12 mouse cellular contexts compared by ENCODE assay signal in genomic region chr19:26643011-26643410, GRCm38 (mm10). TPM values are rescaled to one million over a fixed set of nuclear protein-coding genes. Genes with fewer than 3 reads are reported as not detected.
DNase-seq lines count a peak whose midpoint lies in the region; ATAC-seq and TF ChIP-seq lines count a peak whose summit lies in the region.
"Had no signal": no experiment of that assay in that cellular context is flagged by ENCODE, and none has a peak within 500 bp of the region (broad histone marks: within the 10 kb centered on the region; RNA-seq: fewer than 3 reads in every experiment).

No protein-coding gene starts in this region.

- 49% methylated on average over 4 of the region's 4 CpGs for WGBS in forebrain, embryonic 15.5 days

- H3K4me2 ChIP-seq in CH12.LX (ENCODE audit: insufficient read depth, low read depth, poor library complexity, severe bottlenecking): no peak overlapping the region
- H3K4me2 ChIP-seq in forebrain, embryonic 15.5 days (replicated peaks): no peak overlapping the region

- no peaks in the 10 kb centered on the region for H3K27me3 ChIP-seq in CH12.LX (replicated peaks)
- H3K27me3 ChIP-seq in forebrain, embryonic 15.5 days: no peaks in the 10 kb centered on the region

- TF ChIP-seq EP300 in CH12.LX (IDR thresholded peaks at IDR 0.05; ENCODE audit: low read length): no peak

- ATAC-seq in forebrain, embryonic 15.5 days (replicated peaks): no peak
- ATAC-seq: liver, postnatal 0 days had no signal

- H3K36me3 ChIP-seq in CH12.LX (replicated peaks in 1 of 2; ENCODE audit: control insufficient read depth in 1 of 2, insufficient read depth in 1 of 2, low read length in 1 of 2): peaks cover 9 to 49% of the 10 kb centered on the region in 2 experiments
- peaks cover 8% of the 10 kb centered on the region; the same call in 1 of the 2 replicates for H3K36me3 ChIP-seq in forebrain, embryonic 15.5 days
- H3K36me3 ChIP-seq: hindbrain, embryonic 10.5 days had no signal

- TF ChIP-seq RAD21 in CH12.LX (IDR thresholded peaks at IDR 0.05; ENCODE audit: low read depth, low read length): no peak

- no peak for TF ChIP-seq POLR2A in CH12.LX (IDR thresholded peaks at IDR 0.05; ENCODE audit: low read depth, low read length)

- dilution Hi-C loops in CH12.LX (cut with MboI; ENCODE audit: extremely low pct_ligation_motif_present, extremely low pct_unique_long_range_greater_than_20kb, low sequenced_read_pairs): no loop called here

- in situ Hi-C loops in CH12.LX (cut with MboI; ENCODE audit: low pct_ligation_motif_present, low pct_unique_long_range_greater_than_20kb, low sequenced_read_pairs): no loop called here

- peaks cover 29 to 70% of the 10 kb centered on the region in 2 experiments for H3K4me1 ChIP-seq in CH12.LX (ENCODE audit: control insufficient read depth in 1 of 2, insufficient read depth in 2 of 2)
- H3K4me1 ChIP-seq in forebrain, embryonic 15.5 days: no peaks in the 10 kb centered on the region; the same call in 1 of the 2 replicates

- H3K4me3 ChIP-seq in gastrocnemius, adult 2 months: no peak overlapping the region
- H3K4me3 ChIP-seq in CH12.LX (replicated peaks in 1 of 3; ENCODE audit: low read depth in 2 of 3, low read length in 2 of 3, poor library complexity in 1 of 3): no peak overlapping the region
- no peak overlapping the region for H3K4me3 ChIP-seq in forebrain, embryonic 15.5 days
- H3K4me3 ChIP-seq: hindbrain, embryonic 10.5 days had no signal

- intact Hi-C loops in gastrocnemius, adult 2 months (cut with DNase I): no loop called here
- intact Hi-C loops in heart, postnatal 36 days (cut with DNase I): loop anchor here (2.0 kb wide), 1 partner anchor 30 kb away; no protein-coding TSS in a partner anchor

- H3K9ac ChIP-seq in CH12.LX (ENCODE audit: insufficient read depth, low read depth): no peak overlapping the region
- H3K9ac ChIP-seq in forebrain, embryonic 15.5 days (replicated peaks): no peak overlapping the region
- H3K9ac ChIP-seq: liver, postnatal 0 days had no signal

- peak overlapping the region; percentile 35; the same call in 1 of the 2 replicates for H3K27ac ChIP-seq in gastrocnemius, adult 2 months
- H3K27ac ChIP-seq in CH12.LX (ENCODE audit: insufficient read depth, low read depth): no peak overlapping the region
- no peak overlapping the region for H3K27ac ChIP-seq in forebrain, embryonic 15.5 days (replicated peaks)
- H3K27ac ChIP-seq: hindbrain, embryonic 10.5 days; kidney, postnatal 0 days had no signal

- no peaks in the 10 kb centered on the region for H3K9me3 ChIP-seq in CH12.LX (replicated peaks; ENCODE audit: low read length)
- no peaks in the 10 kb centered on the region for H3K9me3 ChIP-seq in forebrain, embryonic 15.5 days
- H3K9me3 ChIP-seq: hindbrain, embryonic 10.5 days had no signal

- TF ChIP-seq CTCF in gastrocnemius, adult 2 months (IDR thresholded peaks at IDR 0.05): no peak
- TF ChIP-seq CTCF in CH12.LX (conservative IDR thresholded peaks at IDR 0.05 in 1 of 2, IDR thresholded peaks at IDR 0.05 in 1 of 2; ENCODE audit: low read depth in 2 of 2, low read length in 2 of 2): no peak

- DNase-seq in gastrocnemius, adult 2 months: no peak
- no peak for DNase-seq in gastrocnemius, postnatal 10 days
- DNase-seq in CH12.LX (ENCODE audit: extremely low read depth): no peak
- peak; percentile 83 to 86 for DNase-seq in cerebellum, adult 18-20 months
- DNase-seq in heart, postnatal 36 days: peak; percentile 41 to 53
- DNase-seq in gastrocnemius, adult 8-10 months (ENCODE audit: low spot score in 2 of 2): no peak
- no peak for DNase-seq in layer of hippocampus, adult 18-20 months (ENCODE audit: low spot score in 2 of 2)
- DNase-seq: liver, postnatal 0 days; spleen, adult 18-20 months had no signal

- H3K79me2 ChIP-seq in CH12.LX (replicated peaks; ENCODE audit: control insufficient read depth, extremely low read depth, insufficient read depth, poor library complexity, severe bottlenecking): no peaks in the 10 kb centered on the region

TF ChIP-seq in CH12.LX, 34 proteins besides CTCF, POLR2A, EP300 and RAD21:
- TF ChIP-seq IRF4 (IDR thresholded peaks at IDR 0.05; ENCODE audit: low read depth, low read length): peak; percentile 5; the same call in 1 of the 2 replicates
- TF ChIP-seq CHD1 (IDR thresholded peaks at IDR 0.05; ENCODE audit: low read depth, low read length): peak; percentile 60; the same call in 1 of the 2 replicates
- no peak for TF ChIP-seq ETS1 (conservative IDR thresholded peaks at IDR 0.05; ENCODE audit: low read depth, low read length)

RNA-seq across cellular contexts. Expression of gene Smarca2, which starts 38.2 kb away (rescaled TPM):
- 10 to 100 TPM; 42.9 to 59.8 TPM for total RNA-seq in gastrocnemius, adult 2 months (2021)
- 10 to 100 TPM; 47.1 to 50.7 TPM for total RNA-seq in gastrocnemius, postnatal 10 days (2021)
- 17.8 and 21.8 TPM in 2 replicates for total RNA-seq in CH12.LX (2012; rRNA removed)
- total RNA-seq in CH12.LX (2014; rRNA removed): 14.8 and 19.4 TPM in 2 replicates
- polyA plus RNA-seq in CH12.LX (2012; ENCODE audit: insufficient read length, low read depth): 46.8 and 47.1 TPM in 2 replicates
- total RNA-seq in heart, postnatal 36 days (2021): 10 to 100 TPM; 64.8 to 72.5 TPM
- 10 to 100 TPM; 46.8 to 65.7 (median 58.7) TPM for total RNA-seq in gastrocnemius, adult 8-10 months (2022)
- total RNA-seq in layer of hippocampus, adult 18-20 months (2021): 100 to 1,000 TPM; 211 to 223 TPM
- 129 TPM in 2 replicates for polyA plus RNA-seq in forebrain, embryonic 15.5 days (2015; fragmentation: Nextera tagmentation; extraction: Ambion mirVana)

Comparison
In these comparisons a context has a peak if more than half of its experiments do, and no peak if none do; other contexts are left out.
1. DNase-seq: peak in cerebellum, adult 18-20 months (2 of 2) and heart, postnatal 36 days (2 of 2); none in gastrocnemius, adult 2 months (single experiment), gastrocnemius, postnatal 10 days (single experiment), CH12.LX (single experiment), gastrocnemius, adult 8-10 months (0 of 2) and layer of hippocampus, adult 18-20 months (0 of 2).